Mouse (Mus musculus) forebrain, embryonic 11.5 days (tissue): ENCODE data around the gene Aggf1. TPM values are rescaled to one million over a fixed set of nuclear protein-coding genes. Genes with fewer than 3 reads are reported as not detected.
A peak's percentile ranks its signal among the peaks of the same experiment; 100 is the strongest.

Experiments used
- ATAC-seq: fragments of 200-750 bp; cut with Nextera tagmentation; replicated peaks from 2 replicates; pipeline ENCODE4 v1.8.0; 2017; ENCODE audit warnings: moderate TSS enrichment; ENCODE audit not compliant: low FRiP score
- DNase-seq: peaks from one replicate; pipeline ENCODE4 v3.0.0-alpha.2; 2017; ENCODE audit warnings: low spot score
- H3K27ac ChIP-seq: fragments of 300-500 bp; sonication (generic); 2 replicates; pipeline ENCODE4 v1.5.1; 2014; ENCODE audit warnings: low read depth, low read length
- H3K27me3 ChIP-seq: fragments of 300-500 bp; sonication (generic); 2 replicates; pipeline ENCODE4 v1.6.1; 2014; ENCODE audit warnings: mild to moderate bottlenecking, low read length, mixed read lengths; ENCODE audit not compliant: control insufficient read depth, insufficient read depth
- H3K36me3 ChIP-seq: fragments of 300-500 bp; sonication (generic); 2 replicates; pipeline ENCODE4 v1.6.1; 2014; ENCODE audit warnings: mild to moderate bottlenecking, low read length, moderate library complexity, mixed read lengths; ENCODE audit not compliant: control insufficient read depth, insufficient read depth
- H3K4me1 ChIP-seq: fragments of 300-500 bp; sonication (generic); replicated peaks from 2 replicates; pipeline ENCODE4 v1.6.1; 2014; ENCODE audit warnings: low read length, mixed read lengths; ENCODE audit not compliant: control insufficient read depth, insufficient read depth
- H3K4me2 ChIP-seq: fragments of 300-500 bp; sonication (generic); 2 replicates; pipeline ENCODE4 v1.6.1; 2014; ENCODE audit warnings: low read depth, mild to moderate bottlenecking, low read length, moderate library complexity, mixed read lengths; ENCODE audit not compliant: severe bottlenecking
- H3K4me3 ChIP-seq: fragments of 300-500 bp; sonication (generic); 2 replicates; pipeline ENCODE4 v1.5.1; 2014; ENCODE audit warnings: low read depth, low read length
- H3K9ac ChIP-seq: fragments of 300-500 bp; sonication (generic); 2 replicates; pipeline ENCODE4 v1.6.1; 2014; ENCODE audit warnings: low read length
- H3K9me3 ChIP-seq: fragments of 300-500 bp; sonication (generic); 2 replicates; pipeline ENCODE4 v1.6.1; 2016; ENCODE audit warnings: low read length, mixed read lengths; ENCODE audit not compliant: control insufficient read depth
- WGBS: fragments of 180-500 bp; shearing (Covaris S2); extraction: QIAGEN DNeasy Blood & Tissue Kit; methylation state at CpG from one replicate; pipeline ENCODE4 v1.1.7; 2014; 5-methylcytosine and 5-hydroxymethylcytosine counted together
- polyA plus RNA-seq: library from polyadenylated mRNA; unstranded; fragments of >200 nt; fragmentation: Nextera tagmentation; extraction: Ambion mirVana; gene quantifications from 2 replicates; pipeline ENCODE4 v1.2.1, GENCODE M21; 2014

Gene Aggf1
- polyA plus RNA-seq, 1 experiment from 2014 or later: 54.4 TPM

GRCm38 (mm10) chr13:95345869-95346268 is 29.3 kb downstream of the Aggf1 start:
- H3K4me1 ChIP-seq: no peaks in the 10 kb centered on the region
- H3K27ac ChIP-seq: no peak overlapping the region
- H3K4me2 ChIP-seq: no peak overlapping the region
- no peaks in the 10 kb centered on the region; the same call in 1 of the 2 replicates for H3K9me3 ChIP-seq
- H3K27me3 ChIP-seq: no peaks in the 10 kb centered on the region
- H3K36me3 ChIP-seq: peaks cover 3% of the 10 kb centered on the region; the same call in 1 of the 2 replicates
- 77% methylated on average over 6 of the region's 6 CpGs for WGBS
- no peak overlapping the region for H3K9ac ChIP-seq
- no peak overlapping the region for H3K4me3 ChIP-seq
- DNase-seq (no peak), ATAC-seq (no peak)

- Histone ChIP-seq H3K9ac (no peak overlapping the region), H3K27ac (no peak overlapping the region), H3K4me3 (no peak overlapping the region), H3K36me3 (no peaks in the 10 kb centered on the region; the same call in 1 of the 2 replicates), H3K4me2 (no peak overlapping the region), H3K27me3 (no peaks in the 10 kb centered on the region), H3K4me1 (no peaks in the 10 kb centered on the region), H3K9me3 (no peaks in the 10 kb centered on the region)
- 92% methylated on average over 8 of the region's 8 CpGs for WGBS
- no peak for ATAC-seq
- DNase-seq: no peak
These were observed 31.7 kb downstream of the Aggf1 start for GRCm38 (mm10) chr13:95343470-95343869.

GRCm38 (mm10) chr13:95336122-95336677 is 39.0 kb downstream of the Aggf1 start:
- Histone ChIP-seq H3K4me2 (no peak overlapping the region), H3K4me1 (no peaks in the 10 kb centered on the region), H3K4me3 (no peak overlapping the region), H3K27ac (no peak overlapping the region), H3K9me3 (no peaks in the 10 kb centered on the region), H3K9ac (no peak overlapping the region), H3K27me3 (no peaks in the 10 kb centered on the region), H3K36me3 (peaks cover 4% of the 10 kb centered on the region)
- ATAC-seq (0 out of 2 replicates have a peak, but pooled peaks have one; percentile 12), DNase-seq (no peak)
- 54% methylated on average over 40 of the region's 40 CpGs for WGBS

- H3K27me3 ChIP-seq: no peaks in the 10 kb centered on the region
- no peaks in the 10 kb centered on the region for H3K9me3 ChIP-seq
- H3K27ac ChIP-seq: no peak overlapping the region
- DNase-seq: no peak
- WGBS: 83% methylated on average over 11 of the region's 11 CpGs
- H3K4me3 ChIP-seq: no peak overlapping the region
- H3K36me3 ChIP-seq: peaks cover 4% of the 10 kb centered on the region
- H3K4me2 ChIP-seq: no peak overlapping the region
- no peak for ATAC-seq
- H3K9ac ChIP-seq: no peak overlapping the region
- peaks cover 4% of the 10 kb centered on the region for H3K4me1 ChIP-seq
These were observed 42.9 kb downstream of the Aggf1 start for GRCm38 (mm10) chr13:95332086-95332899.

- no peaks in the 10 kb centered on the region; the same call in 1 of the 2 replicates for H3K36me3 ChIP-seq
- ATAC-seq (no peak), DNase-seq (no peak)
- H3K27me3 ChIP-seq: no peaks in the 10 kb centered on the region
- H3K9me3 ChIP-seq: no peaks in the 10 kb centered on the region
- WGBS: 60% methylated on average over 11 of the region's 11 CpGs
- peaks cover 13% of the 10 kb centered on the region for H3K4me1 ChIP-seq
- no peak overlapping the region for H3K9ac ChIP-seq
- H3K27ac ChIP-seq: no peak overlapping the region
- H3K4me3 ChIP-seq: no peak overlapping the region
- H3K4me2 ChIP-seq: no peak overlapping the region
These were observed 44.6 kb downstream of the Aggf1 start for GRCm38 (mm10) chr13:95330507-95330906.

GRCm38 (mm10) chr13:95328767-95329166 is 46.4 kb downstream of the Aggf1 start:
- Histone ChIP-seq H3K4me2 (no peak overlapping the region), H3K4me3 (no peak overlapping the region), H3K9ac (no peak overlapping the region), H3K4me1 (peaks cover 13% of the 10 kb centered on the region), H3K9me3 (no peaks in the 10 kb centered on the region), H3K27me3 (no peaks in the 10 kb centered on the region), H3K27ac (no peak overlapping the region), H3K36me3 (no peaks in the 10 kb centered on the region; the same call in 1 of the 2 replicates)
- WGBS: 92% methylated on average over 11 of the region's 11 CpGs
- ATAC-seq (no peak), DNase-seq (no peak)

- H3K4me1 ChIP-seq: peaks cover 13% of the 10 kb centered on the region
- ATAC-seq: peak; percentile 42; the same call in 1 of the 2 replicates
- peak; percentile 66 for DNase-seq
- peak overlapping the region; percentile 62 for H3K27ac ChIP-seq
- no peaks in the 10 kb centered on the region for H3K9me3 ChIP-seq
- 7% methylated on average over 5 of the region's 5 CpGs for WGBS
- no peaks in the 10 kb centered on the region for H3K27me3 ChIP-seq
- peak overlapping the region; percentile 87 for H3K4me2 ChIP-seq
- H3K4me3 ChIP-seq: peak overlapping the region; percentile 74
- H3K36me3 ChIP-seq: no peaks in the 10 kb centered on the region; the same call in 1 of the 2 replicates
- H3K9ac ChIP-seq: peak overlapping the region; percentile 98
These were observed 47.8 kb downstream of the Aggf1 start for GRCm38 (mm10) chr13:95327345-95327741.

GRCm38 (mm10) chr13:95326611-95327344 is 48.4 kb downstream of the Aggf1 start:
- Histone ChIP-seq H3K4me3 (peak overlapping the region; percentile 74), H3K36me3 (no peaks in the 10 kb centered on the region; the same call in 1 of the 2 replicates), H3K9ac (peak overlapping the region; percentile 98), H3K27me3 (no peaks in the 10 kb centered on the region), H3K4me2 (peak overlapping the region; percentile 87), H3K9me3 (no peaks in the 10 kb centered on the region), H3K4me1 (peaks cover 13% of the 10 kb centered on the region), H3K27ac (peak overlapping the region; percentile 62)
- DNase-seq: peak; percentile 69
- 11% methylated on average over 21 of the region's 21 CpGs for WGBS
- ATAC-seq: peak; percentile 40; the same call in 1 of the 2 replicates
